Mouse (Mus musculus) bone marrow macrophage, adult 2 months (primary cell): ENCODE results near the gene Mtor.

ENCODE experiments used
- CTCF ChIP-seq: IDR thresholded peaks from 2 replicates; pipeline ENCODE4 v1.5.1; 2012; ENCODE audit warnings: low read depth, mild to moderate bottlenecking, low read length, moderate library complexity
- POLR2A ChIP-seq: IDR thresholded peaks from 2 replicates; pipeline ENCODE4 v1.6.1; 2012; ENCODE audit warnings: mild to moderate bottlenecking, low read depth, low read length, borderline replicate concordance

- TF ChIP-seq CTCF (no peak), POLR2A (no peak)
Measured at GRCm38 (mm10) chr4:148484511-148484910, 36.1 kb downstream of the Mtor start.
